15 mouse cellular contexts compared by ENCODE assay signal in genomic region chr13:4279284-4279683, GRCm38 (mm10). TPM values are rescaled to one million over a fixed set of nuclear protein-coding genes. Genes with fewer than 3 reads are reported as not detected.
DNase-seq lines count a peak whose midpoint lies in the region; ATAC-seq lines count a peak whose summit lies in the region.
"Had no signal": no experiment of that assay in that cellular context is flagged by ENCODE, and none has a peak within 500 bp of the region (broad histone marks: within the 10 kb centered on the region; RNA-seq: fewer than 3 reads in every experiment).

Gene Akr1c12 (minus strand): TSS chr13:4279433.

- no peaks in the 10 kb centered on the region for H3K27me3 ChIP-seq in liver, embryonic 13.5 days
- H3K27me3 ChIP-seq in stomach, embryonic 16.5 days (ENCODE audit: control insufficient read depth, insufficient read depth, low read length) = no peaks in the 10 kb centered on the region
- H3K27me3 ChIP-seq in hindbrain, embryonic 11.5 days (ENCODE audit: control insufficient read depth, insufficient read depth, low read length) = no peaks in the 10 kb centered on the region
- H3K27me3 ChIP-seq: embryonic facial prominence, embryonic 15.5 days; heart, embryonic 15.5 days; lung, embryonic 15.5 days had no signal

- peak within 1 kb of the TSS; percentile 14; the same call in 1 of the 2 replicates for H3K4me2 ChIP-seq in liver, embryonic 13.5 days
- H3K4me2 ChIP-seq in stomach, embryonic 16.5 days (ENCODE audit: low read depth, low read length) = peak within 1 kb of the TSS; percentile 17
- H3K4me2 ChIP-seq in hindbrain, embryonic 11.5 days (replicated peaks; ENCODE audit: low read depth, low read length) = no peak within 1 kb of the TSS
- H3K4me2 ChIP-seq: embryonic facial prominence, embryonic 15.5 days; heart, embryonic 15.5 days; lung, embryonic 15.5 days had no signal

- H3K36me3 ChIP-seq in liver, embryonic 13.5 days = no peaks in the 10 kb centered on the region
- no peaks in the 10 kb centered on the region for H3K36me3 ChIP-seq in stomach, embryonic 16.5 days (ENCODE audit: control insufficient read depth, insufficient read depth, low read length)
- no peaks in the 10 kb centered on the region for H3K36me3 ChIP-seq in hindbrain, embryonic 11.5 days (ENCODE audit: control insufficient read depth, insufficient read depth, low read length)
- H3K36me3 ChIP-seq: embryonic facial prominence, embryonic 15.5 days; heart, embryonic 15.5 days; lung, embryonic 15.5 days had no signal

- intact Hi-C loops in heart, postnatal 14 days (cut with DNase I) = no loop called here

- WGBS in liver, embryonic 13.5 days (ENCODE audit: insufficient replicate concordance) = 47% methylated on average over 4 of the region's 4 CpGs
- WGBS in stomach, embryonic 16.5 days = 26% methylated on average over 4 of the region's 4 CpGs
- whole genome bisulfite sequencing in hindbrain, embryonic 11.5 days = 68% methylated on average over 4 of the region's 4 CpGs

- ATAC-seq in activated CD4-positive, CD25-positive, alpha-beta regulatory T cell, adult 4 months = peak; percentile 46
- peak; percentile 80 for ATAC-seq in liver, embryonic 13.5 days (ENCODE audit: low read depth)
- ATAC-seq in stomach, embryonic 16.5 days (ENCODE audit: insufficient read depth, low FRiP score) = peak; percentile 95
- ATAC-seq in hindbrain, embryonic 11.5 days (ENCODE audit: low FRiP score) = no peak

- no peak within 1 kb of the TSS for H3K27ac ChIP-seq in liver, embryonic 13.5 days
- H3K27ac ChIP-seq in stomach, embryonic 16.5 days (ENCODE audit: low read length) = peak within 1 kb of the TSS; percentile 42; the same call in 1 of the 2 replicates
- no peak within 1 kb of the TSS for H3K27ac ChIP-seq in hindbrain, embryonic 11.5 days (ENCODE audit: low read depth, low read length)
- H3K27ac ChIP-seq: embryonic facial prominence, embryonic 15.5 days; heart, embryonic 15.5 days; lung, embryonic 15.5 days had no signal

- no peaks in the 10 kb centered on the region for H3K9me3 ChIP-seq in liver, embryonic 13.5 days (replicated peaks)
- H3K9me3 ChIP-seq in stomach, embryonic 16.5 days (replicated peaks; ENCODE audit: control insufficient read depth, low read length) = no peaks in the 10 kb centered on the region
- no peaks in the 10 kb centered on the region for H3K9me3 ChIP-seq in hindbrain, embryonic 11.5 days (ENCODE audit: control insufficient read depth, low read length)
- H3K9me3 ChIP-seq: embryonic facial prominence, embryonic 15.5 days; heart, embryonic 15.5 days; lung, embryonic 15.5 days had no signal

- peak; percentile 30 for DNase-seq in kidney, adult 11 months
- no peak for DNase-seq in liver, embryonic 13.5 days
- no peak for DNase-seq in heart, postnatal 14 days
- no peak for DNase-seq in hindbrain, embryonic 11.5 days (ENCODE audit: low spot score)
- DNase-seq in ovary, adult 18-20 months (ENCODE audit: low spot score) = no peak
- DNase-seq: adrenal gland, postnatal 36 days; cerebellum, adult 9-10 months; retina, postnatal 1 day had no signal

- H3K4me3 ChIP-seq in liver, embryonic 13.5 days (replicated peaks) = no peak within 1 kb of the TSS
- peak within 1 kb of the TSS; percentile 38 for H3K4me3 ChIP-seq in stomach, embryonic 16.5 days (replicated peaks; ENCODE audit: low read length)
- H3K4me3 ChIP-seq in hindbrain, embryonic 11.5 days (ENCODE audit: low read depth, low read length) = no peak within 1 kb of the TSS
- H3K4me3 ChIP-seq: embryonic facial prominence, embryonic 15.5 days; heart, embryonic 15.5 days; lung, embryonic 15.5 days had no signal

- H3K9ac ChIP-seq in liver, embryonic 13.5 days = no peak within 1 kb of the TSS
- H3K9ac ChIP-seq in stomach, embryonic 16.5 days (ENCODE audit: low read length) = peak within 1 kb of the TSS; percentile 47; the same call in 1 of the 2 replicates
- no peak within 1 kb of the TSS for H3K9ac ChIP-seq in hindbrain, embryonic 11.5 days (ENCODE audit: low read depth, low read length)
- H3K9ac ChIP-seq: embryonic facial prominence, embryonic 15.5 days; heart, embryonic 15.5 days; lung, embryonic 15.5 days had no signal

- H3K4me1 ChIP-seq in liver, embryonic 13.5 days (replicated peaks) = no peaks in the 10 kb centered on the region
- no peaks in the 10 kb centered on the region for H3K4me1 ChIP-seq in stomach, embryonic 16.5 days (ENCODE audit: control insufficient read depth, insufficient read depth, low read length)
- no peaks in the 10 kb centered on the region for H3K4me1 ChIP-seq in hindbrain, embryonic 11.5 days (replicated peaks; ENCODE audit: control insufficient read depth, insufficient read depth, low read length)
- H3K4me1 ChIP-seq: embryonic facial prominence, embryonic 15.5 days; heart, embryonic 15.5 days; lung, embryonic 15.5 days had no signal

RNA-seq across cellular contexts. Expression of gene Akr1c12, which starts in this region (rescaled TPM):
- 1 to 10 TPM in 1 of 2 experiments, under 1 TPM in 1; 0.87 to 4.1 TPM for polyA plus RNA-seq in activated CD4-positive, CD25-positive, alpha-beta regulatory T cell, adult 4 months (2017; shearing (Covaris generic))
- polyA plus RNA-seq in liver, embryonic 13.5 days (2015; fragmentation: Nextera tagmentation; extraction: Ambion mirVana) = 12.9 and 14.4 TPM in 2 replicates
- 73.5 and 82.9 TPM in 2 replicates for polyA plus RNA-seq in stomach, embryonic 16.5 days (2015; fragmentation: Nextera tagmentation; extraction: Ambion mirVana)
- not detected for total RNA-seq in heart, postnatal 14 days (2021)
- 0.32 TPM in 1 of 2 replicates, not detected in the other for polyA plus RNA-seq in hindbrain, embryonic 11.5 days (2014; fragmentation: Nextera tagmentation; extraction: Ambion mirVana)
- total RNA-seq: layer of hippocampus, postnatal 25 days had no signal
- polyA plus RNA-seq: embryonic facial prominence, embryonic 15.5 days; frontal cortex, adult 2 months had no signal
